Mouse (Mus musculus): ENCODE results near the gene Gm17455.

DNA sequence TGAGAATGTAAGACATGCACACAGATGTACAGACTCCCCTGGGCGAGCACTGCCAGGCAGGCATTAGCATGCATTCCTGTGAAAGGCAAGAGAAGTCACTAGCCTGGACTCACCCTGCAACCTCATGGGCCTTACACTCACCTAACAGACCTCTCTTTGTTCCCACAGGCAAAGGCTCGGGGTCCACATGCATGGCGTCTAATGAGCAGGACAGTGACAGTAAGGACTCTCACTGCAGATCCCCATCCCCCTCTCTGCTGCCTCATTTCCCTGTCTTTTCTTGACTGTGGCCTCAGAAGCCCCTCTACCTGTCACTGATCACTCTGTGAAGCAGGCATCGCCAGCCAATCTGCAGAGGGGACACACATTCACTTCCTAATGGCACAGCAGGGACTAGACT is 40.8 kb upstream of the Gm17455 start:
- TF ChIP-seq CTCF (IDR thresholded peaks at IDR 0.05; ENCODE audit: low read depth) (no peak), EP300 (IDR thresholded peaks at IDR 0.05; ENCODE audit: low read depth) (no peak)

All from liver, embryonic 14.5 days (tissue).